Mouse (Mus musculus): ENCODE measurements around the gene 2610318N02Rik.

- no peak for TF ChIP-seq GATA1 (IDR thresholded peaks at IDR 0.05; ENCODE audit: borderline replicate concordance, low read length)
- TF ChIP-seq FLI1 (IDR thresholded peaks at IDR 0.05; ENCODE audit: low read length) = no peak
Measured at GRCm38 (mm10) chr16:17144339-17144738, 19.4 kb upstream of the 2610318N02Rik start, which contains the start of gene Ydjc.
